Mouse (Mus musculus) ES-E14 (cell line): ENCODE measurements around the gene Bmper.
A peak's percentile ranks its signal among the peaks of the same experiment; 100 is the strongest.

Source experiments
- HCFC1 ChIP-seq: IDR thresholded peaks from 2 replicates; pipeline ENCODE4 v1.6.1; 2012; ENCODE audit warnings: low read length, inconsistent platforms, borderline replicate concordance; ENCODE audit not compliant: insufficient read depth
- MAFK ChIP-seq: IDR thresholded peaks from 2 replicates; pipeline ENCODE4 v1.6.1; 2014; ENCODE audit warnings: mild to moderate bottlenecking, low read depth, low read length, inconsistent platforms; ENCODE audit not compliant: insufficient read depth
- ZC3H11A ChIP-seq: IDR thresholded peaks from 2 replicates; pipeline ENCODE4 v1.6.1; 2012; ENCODE audit warnings: low read depth, mild to moderate bottlenecking, inconsistent platforms, low read length, borderline replicate concordance

- TF ChIP-seq HCFC1 = no peak
- no peak for TF ChIP-seq MAFK
- peak; percentile 21; the same call in 1 of the 2 replicates for TF ChIP-seq ZC3H11A
Measured at GRCm38 (mm10) chr9:23212303-23212702, 10.6 kb upstream of the Bmper start.
